Mouse (Mus musculus) naive thymus-derived CD4-positive, alpha-beta T cell, adult 5 months (primary cell): ENCODE results near the gene Khdrbs2. TPM values are rescaled to one million over a fixed set of nuclear protein-coding genes. Genes with fewer than 3 reads are reported as not detected.

Experiments used
- polyA plus RNA-seq: library from polyadenylated mRNA; unstranded; fragments of 100-300 nt; shearing (Covaris generic); gene quantifications from one replicate; pipeline ENCODE4 v1.2.1, GENCODE M21; 2017

The Khdrbs2 gene
- polyA plus RNA-seq, result 0.25 TPM

GRCm38 (mm10) chr1:32172506-32173239 lies at the start of gene Khdrbs2:
Khdrbs2 (plus strand) TSS chr1:32172714.

GRCm38 (mm10) chr1:32547194-32547593 lies 374.7 kb downstream of the Khdrbs2 start, which contains the start of gene Gm5415:
Gm5415 (minus strand) TSS chr1:32547294.

